Mouse (Mus musculus): Measurements from ENCODE around the gene Ptprt.

DNA sequence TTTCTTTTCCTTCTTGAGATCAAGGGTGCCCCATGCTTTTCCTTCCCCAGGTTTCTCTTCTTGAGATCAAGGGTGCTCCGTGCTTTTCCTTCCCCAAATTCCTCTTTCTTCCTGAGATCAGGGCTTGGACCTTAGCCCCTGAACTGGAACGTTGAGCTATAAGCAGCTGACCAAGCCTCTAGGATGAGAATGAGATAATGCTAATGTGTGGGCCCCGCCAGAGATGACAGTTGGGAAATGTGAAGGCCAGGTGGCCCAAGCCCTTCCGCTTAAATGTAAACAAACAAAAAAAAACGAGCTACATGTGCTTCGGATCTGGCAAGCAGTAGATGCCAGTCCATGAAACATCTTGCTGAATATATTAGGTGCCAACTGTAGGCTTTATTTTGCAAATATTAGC is 266.3 kb downstream of the Ptprt start:
- TF ChIP-seq CTCF (IDR thresholded peaks at IDR 0.05; ENCODE audit: extremely low read depth, insufficient read length, insufficient replicate concordance, low read depth, low read length) (no peak), POLR2A (IDR thresholded peaks at IDR 0.05; ENCODE audit: low read depth, low read length) (no peak)
